In the genomic region with DNA sequence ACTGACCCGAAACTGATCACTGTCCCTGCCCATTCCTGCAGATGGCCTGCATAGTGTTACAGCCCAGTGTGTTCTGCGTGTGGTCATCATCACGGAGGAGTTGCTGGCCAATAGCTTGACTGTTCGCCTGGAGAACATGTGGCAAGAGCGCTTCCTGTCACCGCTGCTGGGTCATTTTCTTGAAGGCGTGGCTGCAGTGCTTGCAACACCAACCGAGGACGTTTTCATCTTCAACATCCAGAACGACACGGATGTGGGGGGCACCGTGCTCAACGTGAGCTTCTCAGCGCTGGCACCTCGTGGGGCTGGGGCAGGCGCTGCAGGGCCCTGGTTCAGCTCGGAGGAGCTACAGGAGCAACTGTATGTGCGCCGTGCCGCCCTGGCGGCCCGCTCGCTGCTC, we compare ENCODE assay signal across 8 mouse cellular contexts. TPM values are rescaled to one million over a fixed set of nuclear protein-coding genes. Genes with fewer than 3 reads are reported as not detected.
DNase-seq lines count a peak whose midpoint lies in the region; ATAC-seq and TF ChIP-seq lines count a peak whose summit lies in the region.

No protein-coding gene starts in this region.

- no peaks in the 10 kb centered on the region for H3K9me3 ChIP-seq in forebrain, embryonic 14.5 days (replicated peaks; ENCODE audit: control insufficient read depth, low read length)
- H3K9me3 ChIP-seq in liver, embryonic 16.5 days (replicated peaks; ENCODE audit: control insufficient read depth, low read length), result no peaks in the 10 kb centered on the region

- no peaks in the 10 kb centered on the region for H3K36me3 ChIP-seq in liver, adult 2 months (ENCODE audit: control insufficient read depth, insufficient read depth, low read length)
- H3K36me3 ChIP-seq in forebrain, embryonic 14.5 days (ENCODE audit: control insufficient read depth, insufficient read depth, low read length), result peaks cover 84% of the 10 kb centered on the region
- H3K36me3 ChIP-seq in liver, embryonic 16.5 days (ENCODE audit: control insufficient read depth, insufficient read depth), result no peaks in the 10 kb centered on the region

- ATAC-seq in forebrain, embryonic 14.5 days, result no peak
- no peak for ATAC-seq in liver, embryonic 16.5 days (ENCODE audit: low read depth)

- peak overlapping the region; percentile 40; the same call in 1 of the 2 replicates for H3K4me3 ChIP-seq in liver, adult 2 months (ENCODE audit: insufficient read depth, low read depth, low read length)
- H3K4me3 ChIP-seq in forebrain, embryonic 14.5 days (ENCODE audit: low read depth, low read length), result peak overlapping the region; percentile 30
- peak overlapping the region; percentile 61 for H3K4me3 ChIP-seq in liver, embryonic 16.5 days (ENCODE audit: low read depth, low read length)
- H3K4me3 ChIP-seq in olfactory bulb, adult 2 months (ENCODE audit: insufficient read depth, low read depth, low read length), result peak overlapping the region; percentile 9; the same call in 1 of the 2 replicates

- no peak overlapping the region for H3K9ac ChIP-seq in liver, adult 2 months (ENCODE audit: low read depth, low read length)
- H3K9ac ChIP-seq in forebrain, embryonic 14.5 days (ENCODE audit: low read length), result peak overlapping the region; percentile 43
- peak overlapping the region; percentile 28; the same call in 1 of the 2 replicates for H3K9ac ChIP-seq in liver, embryonic 16.5 days (ENCODE audit: low read depth, low read length)

- no peak for DNase-seq in liver, adult 2 months (ENCODE audit: extremely low read depth, low read depth, low spot score)
- DNase-seq in liver, result no peak
- no peak for DNase-seq in forebrain, embryonic 14.5 days (ENCODE audit: low spot score)
- no peak for DNase-seq in ovary, postnatal 10 days (ENCODE audit: low spot score)
- no peak for DNase-seq in layer of hippocampus, adult 18-20 months (ENCODE audit: low spot score in 2 of 2)
- no peak for DNase-seq in cerebellum, adult 11-12 months

- WGBS in liver, adult 2 months, result 8% methylated on average over 23 of the region's 23 CpGs
- WGBS in forebrain, embryonic 14.5 days, result 9% methylated on average over 23 of the region's 23 CpGs
- 4% methylated on average over 23 of the region's 23 CpGs for WGBS in liver, embryonic 16.5 days (ENCODE audit: insufficient replicate concordance)
- WGBS in olfactory bulb, adult 2 months, result 32% methylated on average over 23 of the region's 23 CpGs

- no peaks in the 10 kb centered on the region for H3K79me2 ChIP-seq in liver, adult 2 months (ENCODE audit: control insufficient read depth, insufficient read depth, low read length)

- peak overlapping the region; percentile 72 for H3K4me2 ChIP-seq in forebrain, embryonic 14.5 days (ENCODE audit: low read length)
- H3K4me2 ChIP-seq in liver, embryonic 16.5 days (ENCODE audit: low read depth, low read length), result peak overlapping the region; percentile 95

- TF ChIP-seq CTCF in liver, adult 2 months (IDR thresholded peaks at IDR 0.05; ENCODE audit: low read depth, low read length), result no peak
- TF ChIP-seq CTCF in olfactory bulb, adult 2 months (IDR thresholded peaks at IDR 0.05; ENCODE audit: insufficient read depth, low read depth, low read length), result no peak

- H3K4me1 ChIP-seq in liver, adult 2 months (ENCODE audit: control insufficient read depth, insufficient read depth, low read length), result peaks cover 15% of the 10 kb centered on the region; the same call in 1 of the 2 replicates
- H3K4me1 ChIP-seq in forebrain, embryonic 14.5 days (ENCODE audit: control insufficient read depth, insufficient read depth, low read length), result peaks cover 37% of the 10 kb centered on the region
- peaks cover 25% of the 10 kb centered on the region for H3K4me1 ChIP-seq in liver, embryonic 16.5 days (ENCODE audit: control insufficient read depth, low read depth, low read length)
- peaks cover 43% of the 10 kb centered on the region for H3K4me1 ChIP-seq in olfactory bulb, adult 2 months (ENCODE audit: control insufficient read depth, insufficient read depth, low read length)

- peaks cover 15% of the 10 kb centered on the region for H3K27me3 ChIP-seq in liver, adult 2 months (ENCODE audit: control insufficient read depth, insufficient read depth, low read length)
- 0 out of 2 replicates have a peak, but pooled peaks cover 16% of the 10 kb centered on the region for H3K27me3 ChIP-seq in forebrain, embryonic 14.5 days (replicated peaks; ENCODE audit: control insufficient read depth, insufficient read depth, low read length)
- peaks cover 79% of the 10 kb centered on the region for H3K27me3 ChIP-seq in liver, embryonic 16.5 days (ENCODE audit: control insufficient read depth, insufficient read depth, low read depth, low read length)

- no peak overlapping the region for H3K27ac ChIP-seq in liver, adult 2 months (replicated peaks; ENCODE audit: insufficient read depth, low read depth, low read length)
- no peak overlapping the region for H3K27ac ChIP-seq in forebrain, embryonic 14.5 days (ENCODE audit: low read depth, low read length)
- H3K27ac ChIP-seq in liver, embryonic 16.5 days (ENCODE audit: low read length), result no peak overlapping the region
- no peak overlapping the region for H3K27ac ChIP-seq in olfactory bulb, adult 2 months (ENCODE audit: insufficient read depth, low read depth, low read length)

- TF ChIP-seq POLR2A in liver, adult 2 months (IDR thresholded peaks at IDR 0.05; ENCODE audit: extremely low read depth, insufficient read depth, low read length), result no peak
- no peak for TF ChIP-seq POLR2A in olfactory bulb, adult 2 months (IDR thresholded peaks at IDR 0.05; ENCODE audit: insufficient read depth, low read depth, low read length)

RNA-seq across cellular contexts. Expression of a gene that starts 5.5 kb away (rescaled TPM):
- under 0.01 TPM in 1 of 2 replicates, not detected in the other for total RNA-seq in liver, adult 2 months (2014; rRNA removed)
- not detected in 2 replicates for polyA plus RNA-seq in liver, adult 2 months (2012; rRNA removed)
- polyA plus RNA-seq in forebrain, embryonic 14.5 days (2014; fragmentation: Nextera tagmentation; extraction: Ambion mirVana), result 10.7 and 17.6 TPM in 2 replicates
- polyA plus RNA-seq in liver, embryonic 16.5 days (2015; fragmentation: Nextera tagmentation; extraction: Ambion mirVana), result 0.16 and 0.22 TPM in 2 replicates
- not detected in 2 replicates for polyA plus RNA-seq in olfactory bulb, adult 2 months (2012; ENCODE audit: insufficient read depth, insufficient read length, low replicate concordance, missing spikeins)
- total RNA-seq in layer of hippocampus, adult 18-20 months (2021), result 10 to 100 TPM; 54.6 to 58.6 TPM

RNA-seq across cellular contexts. Expression of a gene that starts 21.4 kb away (rescaled TPM):
- total RNA-seq in liver, adult 2 months (2014; rRNA removed), result 5.5 and 5.6 TPM in 2 replicates
- polyA plus RNA-seq in liver, adult 2 months (2012; rRNA removed), result 5.4 and 6.7 TPM in 2 replicates
- 10.6 and 14.7 TPM in 2 replicates for polyA plus RNA-seq in forebrain, embryonic 14.5 days (2014; fragmentation: Nextera tagmentation; extraction: Ambion mirVana)
- 4.8 and 4.9 TPM in 2 replicates for polyA plus RNA-seq in liver, embryonic 16.5 days (2015; fragmentation: Nextera tagmentation; extraction: Ambion mirVana)
- not detected in 2 replicates for polyA plus RNA-seq in olfactory bulb, adult 2 months (2012; ENCODE audit: insufficient read depth, insufficient read length, low replicate concordance, missing spikeins)
- total RNA-seq in layer of hippocampus, adult 18-20 months (2021), result 10 to 100 TPM; 13.8 to 16.1 TPM

RNA-seq across cellular contexts. Expression of a gene that starts 23.5 kb away (rescaled TPM):
- total RNA-seq in liver, adult 2 months (2014; rRNA removed), result 2.2 and 2.8 TPM in 2 replicates
- 5.8 and 7.7 TPM in 2 replicates for polyA plus RNA-seq in liver, adult 2 months (2012; rRNA removed)
- polyA plus RNA-seq in forebrain, embryonic 14.5 days (2014; fragmentation: Nextera tagmentation; extraction: Ambion mirVana), result 13.6 and 19.2 TPM in 2 replicates
- 3.5 and 3.6 TPM in 2 replicates for polyA plus RNA-seq in liver, embryonic 16.5 days (2015; fragmentation: Nextera tagmentation; extraction: Ambion mirVana)
- not detected in 2 replicates for polyA plus RNA-seq in olfactory bulb, adult 2 months (2012; ENCODE audit: insufficient read depth, insufficient read length, low replicate concordance, missing spikeins)
- 10 to 100 TPM; 75.6 to 78.8 TPM for total RNA-seq in layer of hippocampus, adult 18-20 months (2021)

RNA-seq across cellular contexts. Expression of a gene that starts 48.0 kb away (rescaled TPM):
- total RNA-seq in liver, adult 2 months (2014; rRNA removed), result 78.6 and 87.2 TPM in 2 replicates
- polyA plus RNA-seq in liver, adult 2 months (2012; rRNA removed), result 47.1 and 52.8 TPM in 2 replicates
- polyA plus RNA-seq in forebrain, embryonic 14.5 days (2014; fragmentation: Nextera tagmentation; extraction: Ambion mirVana), result 217 and 221 TPM in 2 replicates
- 12.4 and 13.6 TPM in 2 replicates for polyA plus RNA-seq in liver, embryonic 16.5 days (2015; fragmentation: Nextera tagmentation; extraction: Ambion mirVana)
- not detected in 2 replicates for polyA plus RNA-seq in olfactory bulb, adult 2 months (2012; ENCODE audit: insufficient read depth, insufficient read length, low replicate concordance, missing spikeins)
- 100 to 1,000 TPM; 240 to 270 TPM for total RNA-seq in layer of hippocampus, adult 18-20 months (2021)

Comparison
In these comparisons a context has a peak if more than half of its experiments do, and no peak if none do; other contexts are left out.
1. H3K4me3 ChIP-seq: peak in every context shown above with its lines; median percentile 61 in liver, embryonic 16.5 days; 40 in liver, adult 2 months; 30 in forebrain, embryonic 14.5 days; 9 in olfactory bulb, adult 2 months.